Mouse (Mus musculus) stomach, embryonic 15.5 days (tissue): Measurements from ENCODE around the gene Sgsm1. TPM values are rescaled to one million over a fixed set of nuclear protein-coding genes. Genes with fewer than 3 reads are reported as not detected.

Experiments
- ATAC-seq: fragments of 200-750 bp; cut with Nextera tagmentation; 2 replicates; pipeline ENCODE4 v1.8.0; 2017; ENCODE audit warnings: low read depth, moderate number of reproducible peaks, moderate TSS enrichment; ENCODE audit not compliant: insufficient read depth, low FRiP score
- H3K27ac ChIP-seq: fragments of 300-500 bp; sonication (generic); 2 replicates; pipeline ENCODE4 v1.5.1; 2015; ENCODE audit warnings: mild to moderate bottlenecking, inconsistent platforms
- H3K27me3 ChIP-seq: fragments of 300-500 bp; sonication (generic); replicated peaks from 2 replicates; pipeline ENCODE4 v1.6.1; 2015; ENCODE audit warnings: inconsistent platforms
- H3K36me3 ChIP-seq: fragments of 300-500 bp; sonication (generic); 2 replicates; pipeline ENCODE4 v1.6.1; 2015; ENCODE audit warnings: inconsistent platforms
- H3K4me1 ChIP-seq: fragments of 300-500 bp; sonication (generic); 2 replicates; pipeline ENCODE4 v1.6.1; 2015; ENCODE audit warnings: inconsistent platforms
- H3K4me2 ChIP-seq: fragments of 300-500 bp; sonication (generic); 2 replicates; pipeline ENCODE4 v1.6.1; 2015; ENCODE audit warnings: mild to moderate bottlenecking, inconsistent platforms
- H3K4me3 ChIP-seq: fragments of 300-500 bp; sonication (generic); replicated peaks from 2 replicates; pipeline ENCODE4 v1.5.1; 2015; ENCODE audit warnings: inconsistent platforms
- H3K9ac ChIP-seq: fragments of 300-500 bp; sonication (generic); 2 replicates; pipeline ENCODE4 v1.6.1; 2015; ENCODE audit warnings: inconsistent platforms
- H3K9me3 ChIP-seq: fragments of 300-500 bp; sonication (generic); 2 replicates; pipeline ENCODE4 v1.6.1; 2016; ENCODE audit warnings: inconsistent platforms
- WGBS: fragments of 180-500 bp; shearing (Covaris S2); methylation state at CpG from one replicate; pipeline ENCODE4 v1.1.7; 2015; 5-methylcytosine and 5-hydroxymethylcytosine counted together
- polyA plus RNA-seq: library from polyadenylated mRNA; unstranded; fragments of >200 nt; fragmentation: Nextera tagmentation; extraction: Ambion mirVana; gene quantifications from 2 replicates; pipeline ENCODE4 v1.2.1, GENCODE M21; 2015

Gene Sgsm1
- polyA plus RNA-seq, 1 experiment from 2014 or later = 6.9 TPM

GRCm38 (mm10) chr5:113275839-113276238 lies 34.7 kb downstream of the Sgsm1 start:
- H3K4me3 ChIP-seq = no peak overlapping the region
- no peaks in the 10 kb centered on the region for H3K4me1 ChIP-seq
- H3K36me3 ChIP-seq = no peaks in the 10 kb centered on the region
- 72% methylated on average over 10 of the region's 10 CpGs for WGBS
- H3K27ac ChIP-seq = no peak overlapping the region
- H3K4me2 ChIP-seq = no peak overlapping the region
- no peaks in the 10 kb centered on the region for H3K27me3 ChIP-seq
- H3K9ac ChIP-seq = no peak overlapping the region
- ATAC-seq = no peak
- H3K9me3 ChIP-seq = no peaks in the 10 kb centered on the region

DNA sequence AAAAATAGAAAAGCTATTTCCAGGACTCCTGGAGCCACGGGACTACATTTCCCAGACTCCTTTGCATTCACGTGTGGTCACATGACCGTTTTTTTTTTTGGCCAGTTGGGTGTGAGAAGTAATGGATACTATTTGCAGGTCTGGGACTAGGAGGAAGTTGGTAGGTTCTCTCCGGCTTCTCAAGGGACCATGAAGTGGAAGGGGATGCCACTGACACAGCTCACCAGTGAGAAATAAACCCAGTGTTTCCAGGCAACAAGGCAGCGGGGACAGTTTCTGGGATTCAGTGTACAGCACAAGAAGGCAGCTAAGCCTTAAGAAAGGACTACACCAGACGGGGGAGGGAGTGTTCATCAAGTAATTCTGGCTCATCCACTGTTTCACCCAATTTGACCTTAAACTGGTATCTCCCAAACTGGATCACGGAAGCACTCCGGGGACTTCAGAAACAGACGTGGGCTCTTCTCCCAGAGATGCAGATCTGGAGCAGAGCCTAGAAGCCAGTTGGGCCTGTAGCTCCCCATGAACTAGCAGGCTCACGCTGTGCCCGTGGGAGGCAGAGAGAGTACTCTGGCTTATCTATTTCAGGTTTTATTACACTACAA lies 39.3 kb downstream of the Sgsm1 start:
- H3K4me3 ChIP-seq = no peak overlapping the region
- no peak overlapping the region for H3K9ac ChIP-seq
- no peak for ATAC-seq
- H3K4me2 ChIP-seq = no peak overlapping the region
- no peaks in the 10 kb centered on the region for H3K27me3 ChIP-seq
- no peaks in the 10 kb centered on the region for H3K4me1 ChIP-seq
- no peaks in the 10 kb centered on the region for H3K9me3 ChIP-seq
- WGBS = 67% methylated on average over 11 of the region's 11 CpGs
- no peak overlapping the region for H3K27ac ChIP-seq
- no peaks in the 10 kb centered on the region for H3K36me3 ChIP-seq

GRCm38 (mm10) chr5:113270043-113270442 lies 40.5 kb downstream of the Sgsm1 start:
- Histone ChIP-seq H3K4me2 (no peak overlapping the region), H3K27ac (no peak overlapping the region), H3K9ac (no peak overlapping the region), H3K4me3 (no peak overlapping the region), H3K4me1 (no peaks in the 10 kb centered on the region), H3K9me3 (no peaks in the 10 kb centered on the region), H3K27me3 (no peaks in the 10 kb centered on the region), H3K36me3 (no peaks in the 10 kb centered on the region)
- no peak for ATAC-seq
- 84% methylated on average over 3 of the region's 3 CpGs for WGBS

DNA sequence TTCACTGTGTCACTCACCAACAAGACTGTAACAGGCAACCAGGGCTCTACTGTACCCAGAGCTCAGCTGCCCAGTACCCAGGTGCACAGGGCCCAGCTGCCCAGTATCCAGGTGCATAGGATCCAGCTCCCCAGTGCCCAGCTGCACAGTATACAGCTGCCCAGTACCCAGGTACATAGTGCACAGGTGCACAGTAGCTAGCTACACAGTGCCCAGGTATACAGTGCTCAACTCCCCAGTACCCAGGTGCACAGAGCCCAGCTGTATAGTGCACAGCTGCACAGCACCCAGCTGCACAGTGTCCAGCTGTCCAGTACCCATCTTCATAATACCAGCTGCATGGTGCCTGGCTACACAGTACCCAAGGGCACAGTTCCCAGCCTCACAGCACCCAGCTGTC lies 42.3 kb downstream of the Sgsm1 start:
- H3K4me1 ChIP-seq = no peaks in the 10 kb centered on the region
- no peaks in the 10 kb centered on the region for H3K36me3 ChIP-seq
- H3K4me2 ChIP-seq = no peak overlapping the region
- 0 out of 2 replicates have a peak, but pooled peaks have one; percentile 43 for ATAC-seq
- no peaks in the 10 kb centered on the region for H3K27me3 ChIP-seq
- no peak overlapping the region for H3K9ac ChIP-seq
- H3K9me3 ChIP-seq = no peaks in the 10 kb centered on the region
- H3K27ac ChIP-seq = no peak overlapping the region
- H3K4me3 ChIP-seq = no peak overlapping the region

GRCm38 (mm10) chr5:113265637-113266036 lies 44.9 kb downstream of the Sgsm1 start:
- Histone ChIP-seq H3K4me3 (no peak overlapping the region), H3K4me2 (no peak overlapping the region), H3K36me3 (no peaks in the 10 kb centered on the region), H3K27me3 (no peaks in the 10 kb centered on the region), H3K9me3 (no peaks in the 10 kb centered on the region), H3K9ac (no peak overlapping the region), H3K27ac (no peak overlapping the region), H3K4me1 (no peaks in the 10 kb centered on the region)
- ATAC-seq = no peak
- WGBS = 74% methylated on average over 8 of the region's 8 CpGs

DNA sequence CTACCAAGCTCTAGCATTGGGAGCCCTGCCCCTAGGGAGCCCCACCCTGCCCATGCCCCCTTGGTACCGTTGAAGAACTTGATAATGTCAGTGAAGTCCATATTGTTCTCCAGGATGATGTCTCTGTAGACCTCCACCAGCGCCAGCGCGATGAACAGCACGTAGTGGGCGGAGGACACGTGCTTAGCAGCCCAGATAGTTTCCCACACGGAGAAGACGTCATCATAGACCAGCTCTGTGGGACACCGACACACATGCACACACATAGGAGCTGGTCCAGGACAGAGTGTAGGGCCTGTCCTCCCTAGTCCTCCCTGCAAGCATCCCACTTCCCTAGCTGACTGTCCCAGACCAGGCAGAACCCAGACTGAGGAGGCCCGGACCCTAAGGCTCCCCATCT lies 59.8 kb downstream of the Sgsm1 start:
- no peaks in the 10 kb centered on the region for H3K4me1 ChIP-seq
- H3K4me3 ChIP-seq = no peak overlapping the region
- ATAC-seq = no peak
- no peaks in the 10 kb centered on the region for H3K36me3 ChIP-seq
- no peaks in the 10 kb centered on the region for H3K27me3 ChIP-seq
- H3K9ac ChIP-seq = no peak overlapping the region
- no peak overlapping the region for H3K4me2 ChIP-seq
- 90% methylated on average over 11 of the region's 11 CpGs for WGBS
- no peak overlapping the region for H3K27ac ChIP-seq
- H3K9me3 ChIP-seq = no peaks in the 10 kb centered on the region

DNA sequence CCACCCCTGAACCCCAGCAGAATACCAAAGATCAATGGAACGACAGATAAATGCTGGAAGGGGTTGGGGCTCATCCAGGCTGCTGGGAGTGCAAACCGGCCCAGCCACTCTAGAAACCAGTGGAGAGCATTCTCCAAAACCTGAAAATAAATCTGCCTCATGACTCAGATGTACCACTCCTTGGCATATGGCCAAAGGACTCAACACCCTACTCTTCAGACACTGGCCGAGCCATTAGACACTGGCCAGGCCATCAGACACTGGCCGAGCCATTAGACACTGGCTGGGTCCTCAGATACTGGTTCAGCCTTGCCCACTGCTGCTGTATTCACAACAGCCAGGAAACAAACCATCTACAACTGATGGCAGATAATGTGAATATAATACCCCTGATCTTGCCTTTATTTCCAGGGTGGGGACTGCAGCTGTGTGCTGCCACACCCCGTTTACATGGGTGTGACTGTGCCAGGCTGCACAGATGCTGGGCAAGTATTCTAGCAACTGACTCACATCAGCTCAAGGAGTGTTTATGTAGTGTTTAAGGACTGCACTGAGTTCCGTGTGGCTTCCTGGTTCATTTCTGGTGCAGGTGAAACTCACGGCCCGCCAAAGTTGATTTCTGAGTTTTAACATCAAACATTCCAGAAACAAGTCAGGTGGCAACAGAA lies 61.2 kb downstream of the Sgsm1 start:
- Histone ChIP-seq H3K36me3 (no peaks in the 10 kb centered on the region), H3K9me3 (no peaks in the 10 kb centered on the region), H3K4me3 (no peak overlapping the region), H3K27me3 (no peaks in the 10 kb centered on the region), H3K4me1 (no peaks in the 10 kb centered on the region), H3K4me2 (no peak overlapping the region), H3K27ac (peak overlapping the region; percentile 70), H3K9ac (no peak overlapping the region)
- peak; percentile 43; the same call in 1 of the 2 replicates for ATAC-seq
- WGBS = 64% methylated on average over 8 of the region's 8 CpGs

DNA sequence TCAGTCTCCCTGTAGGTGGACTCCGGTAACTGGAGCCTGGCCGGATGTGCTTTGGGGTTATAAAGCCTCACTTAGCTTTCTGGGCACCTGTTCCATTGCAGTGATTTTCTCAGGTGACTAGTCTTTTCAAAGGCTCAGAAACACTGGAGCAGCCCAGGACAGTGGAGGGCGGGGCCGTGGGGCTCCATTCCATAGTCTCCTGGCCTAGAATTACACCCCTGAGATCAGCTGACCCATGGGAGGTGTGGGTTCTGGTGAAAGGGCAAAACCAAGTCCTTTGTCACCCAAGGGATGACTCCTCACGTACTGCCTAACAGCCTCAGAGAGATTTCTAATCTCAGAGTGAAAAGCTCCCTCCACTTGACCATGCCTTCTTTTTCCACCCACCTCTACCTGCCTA lies 80.4 kb downstream of the Sgsm1 start:
- H3K27ac ChIP-seq = no peak overlapping the region
- H3K4me3 ChIP-seq = no peak overlapping the region
- no peak overlapping the region for H3K9ac ChIP-seq
- no peak for ATAC-seq
- H3K4me2 ChIP-seq = no peak overlapping the region
- no peaks in the 10 kb centered on the region for H3K36me3 ChIP-seq
- no peaks in the 10 kb centered on the region for H3K9me3 ChIP-seq
- WGBS = 59% methylated on average over 5 of the region's 5 CpGs
- no peaks in the 10 kb centered on the region for H3K27me3 ChIP-seq
- peaks cover 16% of the 10 kb centered on the region for H3K4me1 ChIP-seq

DNA sequence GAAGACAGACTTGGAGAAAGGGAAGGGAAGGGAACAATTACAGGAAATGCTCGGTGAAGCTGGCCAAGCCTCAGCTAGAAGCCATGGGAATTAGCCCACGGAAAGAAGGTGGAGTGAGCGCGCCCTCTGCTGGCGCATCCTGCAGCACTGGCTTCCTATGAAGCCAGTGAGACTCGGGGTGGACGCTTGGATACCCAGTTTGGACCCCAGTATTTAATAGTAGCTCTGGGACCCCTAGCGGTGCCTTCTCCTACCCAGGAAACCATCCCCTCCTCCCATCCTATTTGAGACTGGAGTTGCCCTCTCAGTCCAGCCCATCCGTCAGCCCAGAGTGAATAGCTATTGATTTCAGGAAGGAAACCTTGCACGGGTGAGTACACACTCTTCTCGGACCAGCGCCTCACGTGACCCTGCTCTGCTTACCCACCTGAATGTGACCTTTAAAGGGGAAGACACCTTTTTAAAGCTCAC lies 83.9 kb downstream of the Sgsm1 start, which contains the start of gene Tmem211:
Gene Tmem211 (plus strand): TSS at position 278 of the 471 bp plus-strand sequence.
- Histone ChIP-seq H3K4me1 (peaks cover 16% of the 10 kb centered on the region), H3K27me3 (no peaks in the 10 kb centered on the region), H3K9me3 (no peaks in the 10 kb centered on the region), H3K36me3 (no peaks in the 10 kb centered on the region), H3K9ac (no peak within 1 kb of the TSS), H3K4me2 (peak within 1 kb of the TSS; percentile 54), H3K4me3 (peak within 1 kb of the TSS; percentile 26), H3K27ac (peak within 1 kb of the TSS; percentile 40)
- WGBS = under 1% methylated on average over 13 of the region's 13 CpGs
- peak; percentile 72 for ATAC-seq

DNA sequence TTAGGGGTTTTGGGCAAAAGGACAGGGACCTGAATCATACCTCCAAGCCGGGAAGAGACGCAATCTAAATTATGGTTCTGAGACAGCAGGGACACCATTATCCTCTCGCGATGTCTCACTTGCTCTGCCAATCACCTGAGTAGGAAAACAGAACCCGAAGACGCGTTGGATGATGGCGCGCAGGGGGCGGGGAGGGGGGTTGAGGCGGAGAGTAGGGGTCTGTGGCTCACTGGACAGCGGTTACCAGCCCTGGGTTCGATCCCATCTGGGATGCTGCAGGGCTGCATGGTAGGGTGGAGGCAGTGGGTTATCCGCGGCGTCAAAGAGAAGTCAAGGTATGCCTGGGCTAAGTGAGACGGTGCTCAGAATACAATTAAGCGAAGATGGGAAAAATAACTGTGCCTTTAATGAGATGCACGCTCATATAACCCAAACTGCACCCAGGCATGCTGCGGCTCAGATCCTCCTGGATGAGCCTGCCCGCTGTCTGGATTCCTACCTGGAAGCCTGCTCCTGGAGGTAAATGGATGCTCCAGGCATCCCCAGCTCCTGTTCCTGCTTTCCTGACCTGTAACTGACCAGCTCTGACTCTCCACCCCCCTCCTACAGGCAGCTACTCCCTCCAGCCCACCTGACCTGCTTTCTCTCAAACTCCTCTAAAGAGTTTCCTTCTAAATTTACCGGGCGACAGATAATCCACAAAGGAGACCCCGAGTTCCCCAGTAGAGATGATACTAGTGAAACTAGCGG lies 84.7 kb downstream of the Sgsm1 start:
- Histone ChIP-seq H3K4me2 (peak overlapping the region; percentile 54), H3K9ac (no peak overlapping the region), H3K36me3 (no peaks in the 10 kb centered on the region), H3K4me3 (peak overlapping the region; percentile 26), H3K27me3 (no peaks in the 10 kb centered on the region), H3K4me1 (peaks cover 17% of the 10 kb centered on the region), H3K9me3 (no peaks in the 10 kb centered on the region), H3K27ac (peak overlapping the region; percentile 40; the same call in 1 of the 2 replicates)
- WGBS = 25% methylated on average over 25 of the region's 25 CpGs
- no peak for ATAC-seq

- no peak for ATAC-seq
Observed at GRCm38 (mm10) chr5:113225271-113225670, 85.3 kb downstream of the Sgsm1 start.

GRCm38 (mm10) chr5:113223888-113224287 lies 86.7 kb downstream of the Sgsm1 start:
- 47% methylated on average over 4 of the region's 4 CpGs for WGBS
- Histone ChIP-seq H3K36me3 (no peaks in the 10 kb centered on the region), H3K9ac (no peak overlapping the region), H3K27me3 (no peaks in the 10 kb centered on the region), H3K4me3 (no peak overlapping the region), H3K9me3 (no peaks in the 10 kb centered on the region), H3K27ac (no peak overlapping the region), H3K4me2 (no peak overlapping the region), H3K4me1 (peaks cover 34% of the 10 kb centered on the region)
- ATAC-seq = no peak

More at GRCm38 (mm10) chr5:113225271-113225670, 85.3 kb downstream of the Sgsm1 start:
- H3K9me3 ChIP-seq = no peaks in the 10 kb centered on the region
- no peaks in the 10 kb centered on the region for H3K27me3 ChIP-seq
- no peak overlapping the region for H3K9ac ChIP-seq
- peaks cover 23% of the 10 kb centered on the region for H3K4me1 ChIP-seq
- H3K27ac ChIP-seq = 0 out of 2 replicates have a peak overlapping the region, but pooled peaks have one; percentile 23
- no peak overlapping the region; the same call in 1 of the 2 replicates for H3K4me2 ChIP-seq
- WGBS = 22% methylated on average over 10 of the region's 10 CpGs
- H3K36me3 ChIP-seq = no peaks in the 10 kb centered on the region
- H3K4me3 ChIP-seq = no peak overlapping the region
